Mouse (Mus musculus) layer of hippocampus, postnatal 14 days (tissue): Measurements from ENCODE around the gene Tesc. TPM values are rescaled to one million over a fixed set of nuclear protein-coding genes. Genes with fewer than 3 reads are reported as not detected.
A peak's percentile ranks its signal among the peaks of the same experiment; 100 is the strongest.

Experiments used
- DNase-seq, 2 experiments: peaks; one replicate each; pipeline ENCODE4 v3.0.0; 2021 to 2022; ENCODE audit warnings: low spot score in 2 of 2, mixed read lengths in 1 of 2
- total RNA-seq, 2 experiments: library from RNA; stranded (reverse); gene quantifications; 2 replicates each; pipeline ENCODE4 v1.2.3; 2021

Tesc gene
- total RNA-seq, 2 experiments from 2014 or later = 70.1 to 74.1 TPM

GRCm38 (mm10) chr5:118011796-118012195 is 15.7 kb upstream of the Tesc start:
- DNase-seq = no peak

DNA sequence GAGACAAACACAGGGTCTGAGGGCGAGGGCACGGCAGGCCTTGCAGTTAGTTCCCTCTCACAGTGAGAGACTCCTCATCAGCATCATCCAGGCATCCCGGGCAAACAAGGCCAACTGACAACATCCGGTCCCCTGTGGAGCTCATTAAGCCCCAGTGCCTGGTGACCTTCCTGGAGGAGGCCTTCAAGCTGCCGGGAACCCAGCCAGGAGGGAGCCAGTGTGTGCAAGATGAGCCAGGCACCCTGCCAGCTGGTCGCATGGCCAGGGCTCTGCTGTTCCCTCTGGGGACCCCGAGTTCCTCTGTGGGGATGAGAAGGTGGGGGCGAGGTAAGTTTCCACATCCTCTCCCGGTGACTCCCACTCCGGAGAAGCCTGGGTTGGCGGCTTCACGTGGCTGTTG is 12.5 kb upstream of the Tesc start:
- DNase-seq = peak in 1 of 2 experiments; percentile 55

DNA sequence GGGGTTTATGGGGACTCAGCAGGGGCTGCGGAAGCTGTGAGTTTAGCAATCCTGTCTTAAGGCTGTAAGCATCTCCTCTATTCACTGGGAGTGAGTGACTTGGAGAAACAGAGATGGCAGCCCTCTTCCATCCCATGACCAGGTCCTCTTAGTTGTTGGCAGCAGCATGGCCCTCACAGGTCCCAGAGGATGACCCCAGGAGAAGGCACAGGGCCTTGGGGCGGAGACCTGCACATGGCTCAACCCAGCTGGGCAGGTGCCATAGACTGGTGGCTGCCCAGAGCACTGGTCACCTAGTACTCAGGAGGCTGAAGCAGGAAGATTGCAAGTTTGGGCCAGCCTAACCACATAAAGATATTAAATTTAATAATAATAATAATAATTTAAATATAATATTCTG is 11.9 kb upstream of the Tesc start:
- DNase-seq = no peak

DNA sequence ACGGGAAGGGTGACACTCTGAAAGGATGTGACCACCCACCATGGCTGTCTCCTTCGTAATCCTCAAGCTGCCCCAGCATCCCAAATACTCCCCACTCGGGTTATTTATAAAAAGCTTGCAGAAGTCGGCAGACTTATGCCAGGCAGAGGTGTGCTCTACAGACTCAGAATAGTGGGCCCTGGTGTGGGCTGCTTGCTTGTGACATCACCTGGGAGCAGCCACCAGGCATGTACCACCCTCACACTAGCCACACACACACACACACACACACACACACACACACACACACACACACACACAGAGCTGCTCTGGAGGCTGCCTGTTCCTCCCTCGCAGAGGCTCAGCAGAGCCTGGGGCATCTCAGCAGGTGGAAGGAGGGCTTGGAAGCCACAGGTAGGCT is 10.0 kb upstream of the Tesc start:
- no peak for DNase-seq

DNA sequence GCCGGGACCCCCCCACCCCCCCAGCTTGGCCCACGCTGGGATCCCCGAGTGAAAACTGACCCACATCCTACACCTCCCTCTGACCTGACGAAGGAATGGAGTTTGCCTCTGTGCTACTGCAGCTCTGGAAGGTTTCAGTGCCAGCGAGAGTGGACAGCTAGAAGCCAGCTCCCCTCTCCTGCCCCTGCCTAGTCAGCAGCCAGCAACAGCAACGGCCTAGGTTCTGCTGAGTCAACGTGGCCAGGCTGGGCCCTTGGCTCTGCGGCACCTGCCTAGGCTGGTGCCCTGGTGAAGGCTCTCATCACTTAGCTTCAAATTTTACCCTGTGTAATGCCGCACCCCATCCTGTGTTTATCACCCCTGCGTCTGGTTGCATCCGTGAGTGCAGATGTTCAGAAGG is 7.6 kb upstream of the Tesc start:
- DNase-seq = no peak

GRCm38 (mm10) chr5:118023053-118023452 is 4.5 kb upstream of the Tesc start:
- no peak for DNase-seq

GRCm38 (mm10) chr5:118025880-118026279 is 1.7 kb upstream of the Tesc start:
- no peak for DNase-seq

GRCm38 (mm10) chr5:118026343-118026742 is 1.2 kb upstream of the Tesc start:
- DNase-seq = no peak

- DNase-seq = no peak
Measured at GRCm38 (mm10) chr5:118027101-118027697, 344 bp upstream of the Tesc start.

DNA sequence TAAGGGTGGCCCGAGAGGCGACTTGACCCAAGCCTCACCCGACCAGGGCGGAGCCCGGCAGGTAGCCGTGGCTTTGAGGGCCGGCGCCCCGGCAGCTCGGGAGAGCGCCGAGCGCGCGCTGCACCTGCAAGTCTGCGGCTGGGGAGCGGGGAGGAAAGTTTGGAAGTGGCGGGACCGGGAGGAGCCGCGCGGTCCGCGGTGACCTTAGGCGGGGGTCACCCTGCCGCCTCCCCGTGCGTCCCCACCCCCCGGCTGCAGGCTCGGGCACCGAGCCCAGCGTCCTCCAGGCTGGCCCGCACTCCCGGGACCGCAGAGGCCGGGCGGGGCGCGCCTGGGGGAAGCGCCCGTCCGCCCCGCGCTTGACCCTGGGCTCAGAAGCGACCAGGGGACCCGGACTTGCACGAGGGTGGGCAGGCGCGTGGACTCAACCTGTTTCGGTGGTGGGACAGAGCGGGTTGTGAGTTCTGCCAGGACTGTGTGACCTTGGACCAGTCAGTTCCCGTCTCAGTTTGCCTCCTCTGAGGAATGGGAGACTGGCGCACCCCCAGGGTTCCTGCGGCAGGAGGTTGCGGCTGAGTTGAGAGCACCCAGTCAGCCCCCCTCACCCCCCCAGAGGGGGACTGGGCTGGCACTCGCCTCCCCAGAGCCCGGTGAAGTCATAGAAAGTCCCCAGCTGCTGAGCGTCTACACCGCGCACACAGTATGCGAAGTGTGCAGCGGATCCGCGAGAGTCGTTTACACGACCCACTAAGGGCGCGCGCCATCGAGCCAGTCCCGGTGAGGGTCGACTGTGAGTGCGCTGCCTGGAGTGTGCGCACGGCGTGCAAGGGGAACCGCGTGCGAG is 870 bp downstream of the Tesc start:
- DNase-seq = no peak

DNA sequence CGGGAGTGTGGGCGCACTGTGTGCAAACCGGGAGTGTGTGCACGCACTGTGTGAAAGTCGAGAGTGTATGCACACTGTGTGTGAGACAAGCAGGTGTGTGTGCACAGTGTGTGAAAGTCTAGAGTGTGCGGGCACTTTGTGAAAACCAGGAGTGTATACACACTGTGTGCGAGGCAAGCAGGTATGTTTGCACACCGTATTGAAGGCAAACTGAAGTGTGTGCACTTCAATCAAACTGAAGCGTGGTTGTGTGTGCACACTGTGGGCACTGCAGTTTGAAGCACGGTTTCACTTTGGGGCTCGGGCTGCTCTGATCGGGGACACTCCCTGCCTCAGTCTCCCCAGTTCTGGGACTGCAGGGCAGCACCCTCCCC is 1.5 kb downstream of the Tesc start:
- no peak for DNase-seq

GRCm38 (mm10) chr5:118029420-118029819 is 1.9 kb downstream of the Tesc start:
- DNase-seq = peak; percentile 78 to 87

- DNase-seq = no peak
Measured at GRCm38 (mm10) chr5:118030022-118030675, 2.6 kb downstream of the Tesc start.

- no peak for DNase-seq
Measured at GRCm38 (mm10) chr5:118031059-118031458, 3.5 kb downstream of the Tesc start.

DNA sequence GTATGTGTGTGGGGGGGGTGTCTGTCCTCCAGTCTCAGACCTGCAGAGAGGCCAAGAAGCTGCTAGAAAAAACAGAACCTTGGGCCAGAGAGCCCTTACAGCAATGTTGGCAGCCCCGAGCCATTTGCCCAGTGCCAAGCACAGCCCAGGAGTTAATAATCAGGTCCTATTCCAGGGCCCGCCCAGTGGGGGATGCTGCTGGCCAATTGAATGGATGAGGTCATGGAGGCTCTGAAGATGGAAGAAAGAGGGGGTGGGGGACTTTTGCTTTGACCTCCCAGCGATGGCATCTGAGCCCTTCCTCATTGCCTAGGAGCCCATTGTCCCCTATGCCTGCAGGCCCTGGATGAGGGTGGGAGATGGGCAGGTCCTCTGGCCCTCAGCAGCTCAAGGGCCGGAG is 4.0 kb downstream of the Tesc start:
- no peak for DNase-seq

DNA sequence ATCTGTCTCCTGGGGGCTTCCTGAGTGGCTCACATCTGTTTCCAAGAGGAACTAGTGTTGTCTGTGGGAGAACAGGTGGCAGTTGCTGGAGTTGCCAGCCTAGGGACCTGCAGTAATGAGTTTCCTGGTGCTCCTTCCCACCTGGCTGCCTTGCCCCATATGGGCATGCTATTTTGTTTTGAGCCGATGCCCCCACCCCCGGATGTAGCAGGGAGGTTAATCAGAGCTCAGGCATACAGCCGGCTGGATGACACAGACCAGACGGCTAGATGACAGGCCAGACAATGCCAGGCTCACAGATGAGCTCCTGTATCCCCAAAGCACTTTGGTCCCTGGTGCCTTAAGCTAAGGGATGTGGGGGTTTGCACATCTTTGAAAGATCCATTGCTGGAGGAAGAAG is 5.8 kb downstream of the Tesc start:
- no peak for DNase-seq

GRCm38 (mm10) chr5:118033740-118034139 is 6.2 kb downstream of the Tesc start:
- DNase-seq = no peak

GRCm38 (mm10) chr5:118034632-118035031 is 7.1 kb downstream of the Tesc start:
- no peak for DNase-seq

GRCm38 (mm10) chr5:118035786-118036185 is 8.2 kb downstream of the Tesc start:
- DNase-seq = no peak

- no peak for DNase-seq
Measured at GRCm38 (mm10) chr5:118036888-118037797, 9.6 kb downstream of the Tesc start.

- DNase-seq = peak in 1 of 2 experiments; percentile 36
Measured at GRCm38 (mm10) chr5:118037798-118038484, 10.4 kb downstream of the Tesc start.
